Mouse (Mus musculus) intestine, embryonic 16.5 days (tissue): Measurements from ENCODE around the gene Fgfr2. TPM values are rescaled to one million over a fixed set of nuclear protein-coding genes. Genes with fewer than 3 reads are reported as not detected.
A peak's percentile ranks its signal among the peaks of the same experiment; 100 is the strongest.

Source experiments
- ATAC-seq: fragments of 200-750 bp; cut with Nextera tagmentation; 2 replicates; pipeline ENCODE4 v1.8.0; 2017; ENCODE audit warnings: moderate TSS enrichment, moderate library complexity
- H3K27ac ChIP-seq: fragments of 300-500 bp; sonication (generic); 2 replicates; pipeline ENCODE4 v1.5.1; 2014; ENCODE audit warnings: mild to moderate bottlenecking, low read length
- H3K27me3 ChIP-seq: fragments of 300-500 bp; sonication (generic); replicated peaks from 2 replicates; pipeline ENCODE4 v1.6.1; 2014; ENCODE audit warnings: low read length, control low read depth, mixed read lengths; ENCODE audit not compliant: control insufficient read depth, insufficient read depth
- H3K36me3 ChIP-seq: fragments of 300-500 bp; sonication (generic); 2 replicates; pipeline ENCODE4 v1.6.1; 2014; ENCODE audit warnings: low read length, control low read depth; ENCODE audit not compliant: control insufficient read depth, insufficient read depth
- H3K4me1 ChIP-seq: fragments of 300-500 bp; sonication (generic); 2 replicates; pipeline ENCODE4 v1.6.1; 2014; ENCODE audit warnings: low read length, control low read depth, mixed read lengths; ENCODE audit not compliant: control insufficient read depth, insufficient read depth
- H3K4me2 ChIP-seq: fragments of 300-500 bp; sonication (generic); 2 replicates; pipeline ENCODE4 v1.6.1; 2014; ENCODE audit warnings: low read depth, low read length, control low read depth
- H3K4me3 ChIP-seq: fragments of 300-500 bp; sonication (generic); 2 replicates; pipeline ENCODE4 v1.5.1; 2014; ENCODE audit warnings: mild to moderate bottlenecking, low read length
- H3K9ac ChIP-seq: fragments of 300-500 bp; sonication (generic); 2 replicates; pipeline ENCODE4 v1.6.1; 2014; ENCODE audit warnings: low read depth, low read length
- H3K9me3 ChIP-seq: fragments of 300-500 bp; sonication (generic); 2 replicates; pipeline ENCODE4 v1.6.1; 2016; ENCODE audit warnings: low read length, control low read depth; ENCODE audit not compliant: control insufficient read depth
- WGBS: fragments of 180-500 bp; shearing (Covaris S2); extraction: QIAGEN DNeasy Blood & Tissue Kit; methylation state at CpG from one replicate; pipeline ENCODE4 v1.1.7; 2014; 5-methylcytosine and 5-hydroxymethylcytosine counted together
- polyA plus RNA-seq: library from polyadenylated mRNA; unstranded; fragments of >200 nt; fragmentation: Nextera tagmentation; extraction: Ambion mirVana; gene quantifications from 2 replicates; pipeline ENCODE4 v1.2.1, GENCODE M21; 2015

The Fgfr2 gene
- polyA plus RNA-seq, 1 experiment from 2014 or later: 47.3 TPM

DNA sequence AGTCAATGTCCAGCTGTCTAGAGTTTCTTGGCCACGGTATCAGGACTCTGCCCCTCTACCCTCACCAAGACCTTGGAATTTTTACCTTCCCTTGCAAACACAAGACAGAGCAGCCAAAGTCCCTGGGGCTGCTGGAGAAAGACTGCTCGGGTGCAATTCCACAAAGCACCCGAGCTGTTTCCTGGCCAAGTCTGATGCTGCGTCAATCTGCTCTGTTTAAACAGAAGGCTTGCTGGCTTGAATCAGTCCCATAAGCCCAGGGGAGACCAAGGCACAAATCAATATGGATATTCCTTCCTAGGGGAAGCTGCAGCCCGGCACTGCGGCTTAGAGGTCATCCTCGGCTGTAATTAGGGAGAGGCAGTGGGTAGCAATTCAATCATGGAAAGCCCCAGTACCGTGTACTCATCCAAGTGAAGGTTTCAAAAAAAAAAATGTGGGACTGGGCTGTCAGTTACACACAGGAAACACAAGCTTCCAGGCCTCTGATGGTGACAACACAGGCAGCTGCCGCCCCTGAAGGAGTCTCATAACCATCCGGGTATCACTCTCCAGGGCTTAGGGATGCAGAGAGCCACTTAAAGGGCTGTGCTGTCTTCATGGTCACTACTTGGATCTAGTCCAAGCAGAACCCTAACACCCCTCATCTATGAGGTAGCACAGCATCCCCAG, 48.6 kb downstream of the Fgfr2 start:
- Histone ChIP-seq H3K9ac (no peak overlapping the region), H3K27me3 (no peaks in the 10 kb centered on the region), H3K27ac (no peak overlapping the region), H3K4me2 (no peak overlapping the region), H3K9me3 (no peaks in the 10 kb centered on the region), H3K4me1 (peaks cover 4% of the 10 kb centered on the region; the same call in 1 of the 2 replicates), H3K36me3 (no peaks in the 10 kb centered on the region; the same call in 1 of the 2 replicates), H3K4me3 (no peak overlapping the region)
- WGBS: 62% methylated on average over 10 of the region's 10 CpGs
- no peak for ATAC-seq

- 78% methylated on average over 9 of the region's 9 CpGs for WGBS
- Histone ChIP-seq H3K36me3 (no peaks in the 10 kb centered on the region), H3K27ac (no peak overlapping the region), H3K4me3 (no peak overlapping the region), H3K4me1 (peaks cover 4% of the 10 kb centered on the region; the same call in 1 of the 2 replicates), H3K9me3 (no peaks in the 10 kb centered on the region), H3K9ac (no peak overlapping the region), H3K4me2 (no peak overlapping the region), H3K27me3 (no peaks in the 10 kb centered on the region)
- ATAC-seq: no peak
Observed at GRCm38 (mm10) chr7:133073147-133073651, 50.0 kb downstream of the Fgfr2 start.

GRCm38 (mm10) chr7:133072535-133072934, 50.6 kb downstream of the Fgfr2 start:
- Histone ChIP-seq H3K36me3 (no peaks in the 10 kb centered on the region), H3K27ac (no peak overlapping the region), H3K4me1 (peaks cover 4% of the 10 kb centered on the region; the same call in 1 of the 2 replicates), H3K9ac (no peak overlapping the region), H3K4me2 (no peak overlapping the region), H3K27me3 (no peaks in the 10 kb centered on the region), H3K9me3 (no peaks in the 10 kb centered on the region), H3K4me3 (no peak overlapping the region)
- 78% methylated on average over 4 of the region's 4 CpGs for WGBS
- ATAC-seq: no peak

DNA sequence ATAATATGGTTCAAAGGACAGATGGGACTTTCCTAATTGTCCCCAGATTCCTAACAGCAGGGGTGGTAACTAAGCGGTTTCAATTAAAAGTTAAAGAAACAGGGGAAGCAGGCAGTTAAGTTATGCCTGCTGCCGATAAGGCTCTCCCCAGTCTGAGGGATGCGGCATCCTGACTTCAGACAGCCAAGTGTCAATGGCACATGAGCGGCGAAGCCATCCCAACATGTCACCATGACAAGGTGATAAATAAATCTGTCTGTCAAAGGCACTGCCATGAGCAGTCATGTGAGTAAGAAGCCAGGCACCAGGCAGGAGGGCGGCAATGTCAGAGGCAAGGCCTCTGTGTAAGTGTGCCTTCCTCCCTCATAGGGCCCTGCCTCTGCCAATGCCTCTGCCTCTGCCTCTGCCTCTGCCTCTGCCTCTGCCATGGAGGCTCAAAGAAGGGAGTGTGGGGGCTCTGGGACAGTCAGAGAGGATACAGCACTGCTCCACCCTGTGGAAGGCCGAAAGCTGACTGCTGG, 55.8 kb downstream of the Fgfr2 start:
- Histone ChIP-seq H3K4me1 (peaks cover 5% of the 10 kb centered on the region; the same call in 1 of the 2 replicates), H3K9ac (no peak overlapping the region), H3K27ac (no peak overlapping the region), H3K9me3 (no peaks in the 10 kb centered on the region), H3K27me3 (no peaks in the 10 kb centered on the region), H3K4me2 (no peak overlapping the region), H3K4me3 (no peak overlapping the region), H3K36me3 (no peaks in the 10 kb centered on the region)
- WGBS: 79% methylated on average over 7 of the region's 7 CpGs
- no peak for ATAC-seq

- H3K36me3 ChIP-seq: no peaks in the 10 kb centered on the region
- 68% methylated on average over 6 of the region's 6 CpGs for WGBS
- no peaks in the 10 kb centered on the region for H3K27me3 ChIP-seq
- no peak overlapping the region for H3K4me2 ChIP-seq
- no peak overlapping the region for H3K9ac ChIP-seq
- H3K4me1 ChIP-seq: peaks cover 5% of the 10 kb centered on the region; the same call in 1 of the 2 replicates
- ATAC-seq: no peak
- no peak overlapping the region for H3K4me3 ChIP-seq
- H3K9me3 ChIP-seq: no peaks in the 10 kb centered on the region
- H3K27ac ChIP-seq: no peak overlapping the region
Observed at GRCm38 (mm10) chr7:133066776-133067175, 56.4 kb downstream of the Fgfr2 start.

GRCm38 (mm10) chr7:133062055-133062454, 61.1 kb downstream of the Fgfr2 start:
- Histone ChIP-seq H3K4me2 (no peak overlapping the region), H3K27ac (no peak overlapping the region), H3K27me3 (no peaks in the 10 kb centered on the region), H3K9ac (no peak overlapping the region), H3K36me3 (no peaks in the 10 kb centered on the region), H3K4me1 (peaks cover 20% of the 10 kb centered on the region), H3K9me3 (no peaks in the 10 kb centered on the region), H3K4me3 (no peak overlapping the region)
- 69% methylated on average over 3 of the region's 3 CpGs for WGBS
- ATAC-seq: no peak

DNA sequence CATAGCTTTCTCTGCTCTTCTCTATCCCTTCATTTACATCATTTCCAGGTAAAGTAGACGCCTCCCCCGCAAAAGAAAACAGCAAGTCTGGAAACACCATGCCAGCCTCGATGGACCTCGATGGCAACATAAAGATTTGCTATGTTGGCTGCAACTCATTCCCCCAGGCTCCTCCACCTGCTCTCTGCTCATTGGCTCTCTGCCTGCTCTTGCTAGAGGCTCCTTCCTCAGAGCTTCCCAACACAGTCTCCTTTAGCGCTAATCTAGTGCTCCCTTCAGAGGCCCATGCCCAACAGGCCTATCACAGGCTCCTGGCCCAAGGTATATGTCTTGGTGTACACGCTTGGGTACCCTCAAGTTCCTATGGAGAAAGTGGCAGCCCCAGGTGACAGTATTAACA, 63.0 kb downstream of the Fgfr2 start:
- Histone ChIP-seq H3K27ac (no peak overlapping the region), H3K4me2 (no peak overlapping the region), H3K4me1 (peaks cover 19% of the 10 kb centered on the region), H3K9ac (no peak overlapping the region), H3K27me3 (no peaks in the 10 kb centered on the region), H3K36me3 (no peaks in the 10 kb centered on the region), H3K9me3 (no peaks in the 10 kb centered on the region), H3K4me3 (no peak overlapping the region)
- 91% methylated on average over 6 of the region's 6 CpGs for WGBS
- no peak for ATAC-seq

GRCm38 (mm10) chr7:133059517-133060104, 63.5 kb downstream of the Fgfr2 start:
- no peaks in the 10 kb centered on the region for H3K36me3 ChIP-seq
- H3K9ac ChIP-seq: no peak overlapping the region
- no peak overlapping the region for H3K4me3 ChIP-seq
- no peak overlapping the region for H3K27ac ChIP-seq
- no peaks in the 10 kb centered on the region for H3K9me3 ChIP-seq
- ATAC-seq: no peak
- 53% methylated on average over 9 of the region's 9 CpGs for WGBS
- no peak overlapping the region for H3K4me2 ChIP-seq
- H3K4me1 ChIP-seq: peaks cover 19% of the 10 kb centered on the region
- H3K27me3 ChIP-seq: no peaks in the 10 kb centered on the region

DNA sequence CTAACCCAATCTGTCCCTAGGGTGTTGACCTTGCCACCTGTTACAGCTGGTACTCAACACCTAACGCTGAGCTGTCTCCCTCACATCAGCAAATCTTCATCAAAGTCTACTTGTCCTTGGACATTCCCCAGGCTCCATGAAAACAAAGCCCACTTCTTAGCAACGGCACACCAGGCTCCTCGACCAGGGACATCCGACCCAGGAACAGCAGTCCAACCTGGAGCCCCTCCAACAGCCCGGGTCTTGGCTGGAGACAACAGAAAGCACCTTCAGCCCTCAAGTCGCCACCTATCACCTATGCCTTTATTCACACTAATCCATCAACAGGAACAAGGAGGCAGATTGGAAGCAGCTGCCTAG, 64.0 kb downstream of the Fgfr2 start:
- ATAC-seq: peak; percentile 14; the same call in 1 of the 2 replicates
- Histone ChIP-seq H3K4me2 (no peak overlapping the region), H3K27ac (no peak overlapping the region), H3K4me3 (no peak overlapping the region), H3K9ac (no peak overlapping the region), H3K27me3 (no peaks in the 10 kb centered on the region), H3K9me3 (no peaks in the 10 kb centered on the region), H3K36me3 (no peaks in the 10 kb centered on the region), H3K4me1 (peaks cover 19% of the 10 kb centered on the region)
- 63% methylated on average over 6 of the region's 6 CpGs for WGBS
